Mouse (Mus musculus) forebrain, postnatal 0 days (tissue): ENCODE measurements around the gene Rnf5. TPM values are rescaled to one million over a fixed set of nuclear protein-coding genes. Genes with fewer than 3 reads are reported as not detected.

Source experiments
- ATAC-seq: fragments of 200-750 bp; cut with Nextera tagmentation; 2 replicates; pipeline ENCODE4 v1.8.0; 2017; ENCODE audit warnings: mild to moderate bottlenecking, moderate library complexity
- DNase-seq: peaks from one replicate; pipeline ENCODE4 v3.0.0-alpha.2; 2015
- H3K27ac ChIP-seq: fragments of 300-500 bp; sonication (generic); 2 replicates; pipeline ENCODE4 v1.5.1; 2014; ENCODE audit warnings: low read depth, mild to moderate bottlenecking, antibody characterized with exemption, low read length, moderate library complexity, mixed read lengths
- H3K27me3 ChIP-seq: fragments of 300-500 bp; sonication (generic); 2 replicates; pipeline ENCODE4 v1.6.1; 2014; ENCODE audit warnings: mild to moderate bottlenecking, low read length, mixed read lengths; ENCODE audit not compliant: insufficient read depth
- H3K36me3 ChIP-seq: fragments of 300-500 bp; sonication (generic); 2 replicates; pipeline ENCODE4 v1.6.1; 2014; ENCODE audit warnings: mild to moderate bottlenecking, moderate library complexity; ENCODE audit not compliant: insufficient read depth
- H3K4me1 ChIP-seq: fragments of 300-500 bp; sonication (generic); 2 replicates; pipeline ENCODE4 v1.6.1; 2014; ENCODE audit warnings: antibody characterized with exemption; ENCODE audit not compliant: insufficient read depth
- H3K4me2 ChIP-seq: fragments of 300-500 bp; sonication (generic); 2 replicates; pipeline ENCODE4 v1.6.1; 2014; ENCODE audit warnings: low read depth, mild to moderate bottlenecking, moderate library complexity
- H3K4me3 ChIP-seq: fragments of 300-500 bp; sonication (generic); 2 replicates; pipeline ENCODE4 v1.5.1; 2014; ENCODE audit warnings: low read depth, low read length, mixed read lengths
- H3K9ac ChIP-seq: fragments of 300-500 bp; sonication (generic); 2 replicates; pipeline ENCODE4 v1.6.1; 2014; ENCODE audit warnings: mild to moderate bottlenecking
- H3K9me3 ChIP-seq: fragments of 300-500 bp; sonication (generic); 2 replicates; pipeline ENCODE4 v1.6.1; 2016; ENCODE audit warnings: low read length
- CTCF ChIP-seq: sonication (generic); IDR thresholded peaks from 2 replicates; pipeline ENCODE4 v1.5.1; 2016; ENCODE audit warnings: antibody characterized with exemption, control low read depth, low read depth
- WGBS: fragments of 180-500 bp; shearing (Covaris S2); extraction: QIAGEN DNeasy Blood & Tissue Kit; methylation state at CpG from one replicate; pipeline ENCODE4 v1.1.7; 2014; 5-methylcytosine and 5-hydroxymethylcytosine counted together
- polyA plus RNA-seq: library from polyadenylated mRNA; unstranded; fragments of >200 nt; fragmentation: Nextera tagmentation; extraction: Ambion mirVana; gene quantifications from 2 replicates; pipeline ENCODE4 v1.2.1, GENCODE M21; 2015
- total RNA-seq: library from RNA; depleted of rRNA; stranded (reverse); fragments of >200 nt; gene quantifications from 2 replicates; pipeline ENCODE4 v1.2.3, GENCODE M21; 2014

Gene Rnf5
- total and polyA plus RNA-seq, 2 experiments from 2014 or later = 45.3 to 252 TPM

DNA sequence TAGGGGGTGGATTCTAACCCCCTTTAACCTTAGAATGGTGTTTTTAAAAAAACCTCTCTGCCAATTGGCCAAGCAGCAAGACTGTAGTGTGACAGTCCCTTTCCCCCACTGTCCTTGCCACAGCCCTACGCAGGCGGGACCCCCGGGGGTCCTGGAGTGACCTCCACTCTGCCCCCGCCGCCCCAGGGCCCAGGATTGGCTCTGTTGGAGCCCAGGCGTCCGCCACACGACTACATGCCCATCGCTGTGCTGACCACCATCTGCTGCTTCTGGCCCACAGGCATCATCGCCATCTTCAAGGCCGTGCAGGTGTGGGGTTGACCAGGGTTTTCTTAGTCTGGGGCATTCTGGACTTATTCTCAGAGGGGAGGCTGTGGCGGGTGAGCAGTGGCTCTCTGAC is 28.2 kb upstream of the Rnf5 start:
- H3K4me1 ChIP-seq = peaks cover 21% of the 10 kb centered on the region
- no peak for ATAC-seq
- TF ChIP-seq CTCF = no peak
- no peak overlapping the region for H3K27ac ChIP-seq
- peak overlapping the region; percentile 19; the same call in 1 of the 2 replicates for H3K9ac ChIP-seq
- 9% methylated on average over 12 of the region's 12 CpGs for WGBS
- no peak for DNase-seq
- H3K9me3 ChIP-seq = no peaks in the 10 kb centered on the region
- H3K4me2 ChIP-seq = peak overlapping the region; percentile 92
- peak overlapping the region; percentile 45 for H3K4me3 ChIP-seq
- no peaks in the 10 kb centered on the region for H3K36me3 ChIP-seq
- H3K27me3 ChIP-seq = no peaks in the 10 kb centered on the region

DNA sequence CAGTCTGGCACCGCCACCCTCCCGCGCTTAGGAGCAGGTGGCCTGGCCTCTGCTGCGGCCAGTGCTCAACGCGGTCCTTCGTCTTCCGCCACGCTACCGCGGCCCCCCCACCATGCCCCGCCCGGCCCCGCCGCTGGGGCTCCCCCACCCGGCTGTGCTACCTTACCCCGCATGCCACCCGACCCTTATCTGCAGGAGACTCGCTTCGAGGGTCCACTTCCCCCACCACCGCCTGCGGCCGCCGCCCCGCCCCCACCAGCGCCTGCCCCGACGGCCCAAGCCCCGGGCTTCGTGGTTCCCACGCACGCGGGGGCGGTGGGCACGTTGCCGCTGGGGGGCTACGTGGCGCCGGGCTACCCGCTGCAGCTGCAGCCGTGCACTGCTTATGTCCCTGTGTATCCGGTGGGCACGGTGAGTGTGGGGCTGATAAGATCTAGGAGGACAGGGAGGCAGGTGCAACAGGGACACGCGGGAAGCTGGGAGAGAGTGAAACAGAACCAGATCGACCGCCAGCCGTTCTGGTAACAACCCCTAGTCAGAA is 27.3 kb upstream of the Rnf5 start:
- peak overlapping the region; percentile 45 for H3K4me3 ChIP-seq
- no peaks in the 10 kb centered on the region for H3K36me3 ChIP-seq
- no peaks in the 10 kb centered on the region for H3K27me3 ChIP-seq
- WGBS = 4% methylated on average over 48 of the region's 48 CpGs
- no peak overlapping the region for H3K27ac ChIP-seq
- peak overlapping the region; percentile 51 for H3K9ac ChIP-seq
- no peak for DNase-seq
- TF ChIP-seq CTCF = no peak
- peak overlapping the region; percentile 92 for H3K4me2 ChIP-seq
- ATAC-seq = no peak
- H3K9me3 ChIP-seq = no peaks in the 10 kb centered on the region
- H3K4me1 ChIP-seq = peaks cover 28% of the 10 kb centered on the region

DNA sequence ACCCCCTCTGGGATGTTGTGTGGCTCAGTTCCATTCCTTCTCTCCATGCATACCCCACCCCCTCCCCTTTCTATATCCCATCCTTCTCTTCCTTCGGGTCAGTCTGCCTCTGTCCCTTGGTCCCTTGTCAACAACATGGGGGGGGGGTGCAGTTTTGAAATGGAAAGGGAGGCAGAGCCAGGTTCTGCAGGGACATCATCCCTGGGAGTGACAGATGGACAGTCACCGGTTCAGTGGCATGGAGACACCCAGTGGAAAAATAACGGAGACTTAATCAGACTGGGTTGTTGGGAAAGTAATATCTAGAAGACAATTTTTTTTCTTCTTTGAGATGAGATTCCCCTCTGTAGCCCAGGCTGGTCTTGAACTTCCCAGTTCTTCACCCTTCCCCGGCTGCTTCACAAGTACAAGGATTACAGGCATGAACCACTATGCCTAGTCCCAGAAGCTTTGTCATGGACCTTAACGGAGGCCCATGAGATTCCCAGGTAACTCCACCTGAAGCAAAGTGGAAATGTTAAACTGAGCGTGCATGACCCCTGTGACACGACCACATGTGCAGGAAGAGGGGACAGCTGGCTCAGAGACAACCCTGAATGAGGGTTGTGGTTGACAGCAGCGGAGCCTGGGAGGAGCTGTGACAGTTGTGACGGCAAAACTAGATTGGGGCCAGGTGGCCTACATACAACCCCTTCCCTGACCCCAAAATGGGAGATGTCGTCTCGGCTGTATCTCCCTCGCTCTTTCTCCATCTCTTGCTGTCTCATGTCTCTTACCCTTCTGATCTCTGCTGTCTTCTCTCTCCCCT is 26.5 kb upstream of the Rnf5 start:
- 20% methylated on average over 12 of the region's 12 CpGs for whole genome bisulfite sequencing
- peak overlapping the region; percentile 45 for H3K4me3 ChIP-seq
- DNase-seq (no peak), ATAC-seq (no peak)
- H3K9ac ChIP-seq = peak overlapping the region; percentile 51
- peak overlapping the region; percentile 92 for H3K4me2 ChIP-seq
- H3K9me3 ChIP-seq = no peaks in the 10 kb centered on the region
- no peaks in the 10 kb centered on the region for H3K36me3 ChIP-seq
- TF ChIP-seq CTCF = no peak
- no peaks in the 10 kb centered on the region for H3K27me3 ChIP-seq
- H3K27ac ChIP-seq = no peak overlapping the region
- peaks cover 28% of the 10 kb centered on the region for H3K4me1 ChIP-seq

DNA sequence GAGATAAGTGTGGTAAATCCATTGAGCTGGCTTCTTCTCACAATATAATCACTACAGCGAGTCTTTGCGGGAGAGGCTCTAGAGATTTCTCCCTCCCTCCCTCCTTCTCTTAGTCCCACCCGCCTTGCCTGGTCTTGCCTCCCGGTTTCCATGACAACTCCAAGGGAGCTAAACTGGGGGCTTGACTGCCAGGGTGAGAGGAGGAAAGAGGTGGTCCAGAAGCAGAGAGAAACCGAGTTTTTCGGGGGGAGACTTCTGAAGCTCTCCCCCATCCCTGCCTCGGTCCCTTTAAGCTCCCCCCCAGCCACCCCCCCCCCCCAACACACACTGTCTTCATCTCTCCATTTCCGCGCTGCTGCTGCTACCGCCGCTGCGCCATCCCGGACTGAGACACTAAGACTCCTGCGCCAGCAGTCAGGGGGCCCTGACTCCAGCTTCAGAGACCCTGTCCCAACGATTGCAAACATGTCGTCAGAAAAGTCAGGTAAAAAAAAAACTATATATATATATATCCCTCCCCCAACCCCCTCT is 25.8 kb upstream of the Rnf5 start, which contains the start of gene Prrt1:
Gene Prrt1, plus strand, starts transcription at position 313 of the 531 bp plus-strand sequence.
- Histone ChIP-seq H3K9ac (peak within 1 kb of the TSS; percentile 54), H3K27ac (peak within 1 kb of the TSS; percentile 92), H3K4me2 (peak within 1 kb of the TSS; percentile 92), H3K9me3 (no peaks in the 10 kb centered on the region), H3K4me1 (peaks cover 28% of the 10 kb centered on the region), H3K36me3 (no peaks in the 10 kb centered on the region), H3K4me3 (peak within 1 kb of the TSS; percentile 55), H3K27me3 (no peaks in the 10 kb centered on the region)
- DNase-seq = peak; percentile 82
- no peak for TF ChIP-seq CTCF
- ATAC-seq = peak; percentile 44; the same call in 1 of the 2 replicates
- 3% methylated on average over 16 of the region's 16 CpGs for WGBS

DNA sequence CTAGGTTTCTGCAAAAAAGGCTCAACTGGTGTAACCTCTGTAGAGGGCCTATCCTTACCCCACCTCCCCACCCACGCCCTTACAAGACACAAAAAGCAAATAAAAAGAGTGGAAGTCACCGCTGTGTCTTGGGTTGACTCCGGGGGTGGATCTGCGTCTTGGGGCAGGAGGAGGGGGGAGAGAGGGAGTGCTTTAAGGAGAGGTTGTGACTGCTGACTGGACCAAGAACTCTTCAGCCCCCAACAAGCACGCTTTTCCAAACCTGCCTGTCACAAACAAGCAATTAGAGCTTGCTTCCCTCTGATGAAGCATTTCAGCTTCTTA is 25.1 kb upstream of the Rnf5 start:
- Histone ChIP-seq H3K4me3 (peak overlapping the region; percentile 55), H3K36me3 (peaks cover under 1% of the 10 kb centered on the region; the same call in 1 of the 2 replicates), H3K9me3 (no peaks in the 10 kb centered on the region), H3K4me1 (peaks cover 28% of the 10 kb centered on the region), H3K4me2 (peak overlapping the region; percentile 92), H3K9ac (no peak overlapping the region), H3K27ac (peak overlapping the region; percentile 92), H3K27me3 (no peaks in the 10 kb centered on the region)
- ATAC-seq = no peak
- no peak for TF ChIP-seq CTCF
- no peak for DNase-seq
- 17% methylated on average over 5 of the region's 5 CpGs for WGBS

DNA sequence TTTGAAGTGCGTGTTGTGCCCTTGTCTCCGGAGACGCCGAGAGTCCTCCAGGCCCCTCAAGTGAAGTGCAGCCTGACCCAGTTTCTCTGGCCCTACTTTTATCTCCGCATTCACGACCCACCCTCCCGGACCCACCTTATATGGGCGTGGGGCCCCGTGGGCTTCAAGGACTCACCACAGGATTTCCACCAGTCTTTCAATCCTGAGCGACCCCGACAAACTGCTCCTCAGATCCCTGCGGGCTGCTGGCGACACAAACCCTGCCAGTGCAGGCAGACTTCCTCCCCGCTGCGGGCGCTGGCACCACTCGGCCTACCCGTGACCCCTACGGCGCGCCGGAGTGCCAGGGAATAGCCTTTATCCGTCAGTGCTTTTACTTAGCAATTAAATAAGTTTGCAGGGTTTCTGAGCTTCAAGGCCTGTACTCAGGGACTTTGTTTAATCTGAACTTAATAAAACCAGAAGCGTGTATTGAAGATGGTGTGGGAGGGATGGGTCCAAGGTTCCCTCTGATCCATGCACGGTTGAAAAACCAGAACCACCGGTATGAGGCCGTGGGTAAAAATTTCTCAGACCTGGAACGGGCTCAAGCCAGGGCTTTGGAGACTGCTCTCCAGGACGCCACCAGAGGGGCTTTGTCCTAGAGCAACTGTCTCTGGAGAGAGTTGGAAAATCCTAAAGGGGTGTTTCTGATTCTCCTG is 24.6 kb upstream of the Rnf5 start, which contains the start of gene Ppt2:
Gene Ppt2, minus strand, starts transcription at position 568 of the 701 bp plus-strand sequence.
- no peaks in the 10 kb centered on the region for H3K27me3 ChIP-seq
- no peak for TF ChIP-seq CTCF
- H3K27ac ChIP-seq = peak within 1 kb of the TSS; percentile 92
- DNase-seq (no peak), ATAC-seq (no peak; the same call in 1 of the 2 replicates)
- H3K4me1 ChIP-seq = peaks cover 28% of the 10 kb centered on the region
- no peaks in the 10 kb centered on the region for H3K9me3 ChIP-seq
- peaks cover 6% of the 10 kb centered on the region; the same call in 1 of the 2 replicates for H3K36me3 ChIP-seq
- WGBS = 5% methylated on average over 29 of the region's 29 CpGs
- peak within 1 kb of the TSS; percentile 92 for H3K4me2 ChIP-seq
- H3K4me3 ChIP-seq = peak within 1 kb of the TSS; percentile 55
- H3K9ac ChIP-seq = peak within 1 kb of the TSS; percentile 54
